Mouse (Mus musculus): ENCODE data around the gene Olfr987. TPM values are rescaled to one million over a fixed set of nuclear protein-coding genes. Genes with fewer than 3 reads are reported as not detected.
"Not testable (repeated sequence)": the region's sequence is repeated elsewhere in the genome, so short reads cannot be mapped to it uniquely, and the experiment has no call there.

Olfr987 gene
- polyA plus RNA-seq (2011; ENCODE audit: insufficient read depth, insufficient read length, low read depth, missing spikeins), result not detected in 2 replicates

DNA sequence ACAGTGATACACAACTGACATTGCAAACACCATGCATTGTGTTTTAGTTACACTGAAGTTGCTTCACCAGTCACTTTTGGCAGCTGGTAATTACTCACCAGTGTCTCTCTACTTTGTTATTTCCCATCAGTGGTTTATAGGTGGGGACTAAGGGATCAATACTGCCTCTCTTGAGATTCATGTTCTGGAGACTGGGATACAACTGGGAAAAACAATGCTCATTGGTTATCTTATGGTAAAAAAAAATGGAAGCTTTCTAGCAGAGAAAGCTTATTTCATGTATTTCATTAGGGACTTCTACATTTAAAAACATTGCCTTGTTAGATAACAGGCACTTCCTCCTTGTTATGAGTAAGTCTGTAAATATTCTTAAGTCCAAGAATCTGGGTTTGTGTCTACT, at the start of gene Olfr987:
Olfr987 (minus strand) TSS at position 101 of the 400 bp plus-strand sequence.
- H3K36me3 ChIP-seq (ENCODE audit: control insufficient read depth, insufficient read depth, low read length, poor library complexity, severe bottlenecking); H3K9ac ChIP-seq (ENCODE audit: low read depth, poor library complexity, severe bottlenecking); H3K27ac ChIP-seq (ENCODE audit: insufficient read depth, low read length); H3K9me3 ChIP-seq (replicated peaks; ENCODE audit: control insufficient read depth, insufficient read depth, low read length, poor library complexity, severe bottlenecking); H3K27me3 ChIP-seq (ENCODE audit: control insufficient read depth, insufficient read depth, low read length, poor library complexity, severe bottlenecking); H3K4me1 ChIP-seq (ENCODE audit: control insufficient read depth, insufficient read depth, low read length); H3K4me3 ChIP-seq (ENCODE audit: low read depth, low read length): not testable (repeated sequence)

DNA sequence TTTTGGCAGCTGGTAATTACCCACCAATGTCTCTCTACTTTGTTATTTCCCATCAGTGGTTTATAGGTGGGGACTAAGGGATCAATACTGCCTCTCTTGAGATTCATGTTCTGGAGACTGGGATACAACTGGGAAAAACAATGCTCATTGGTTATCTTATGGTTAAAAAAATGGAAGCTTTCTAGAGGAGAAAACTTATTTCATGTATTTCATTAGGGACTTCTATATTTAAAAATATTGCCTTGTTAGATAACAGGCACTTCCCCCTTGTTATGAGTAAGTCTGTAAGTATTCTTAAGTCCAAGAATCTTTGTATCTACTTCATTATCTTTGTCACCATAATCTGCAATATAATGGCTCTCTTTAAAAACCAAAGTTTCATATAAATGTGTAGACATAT, 24.0 kb upstream of the Olfr987 start, which contains the start of gene Olfr988:
Olfr988 (minus strand) TSS at position 101 of the 400 bp plus-strand sequence.
- H3K27me3 ChIP-seq (ENCODE audit: control insufficient read depth, insufficient read depth, low read length, poor library complexity, severe bottlenecking); H3K27ac ChIP-seq (ENCODE audit: insufficient read depth, low read length); H3K36me3 ChIP-seq (ENCODE audit: control insufficient read depth, insufficient read depth, low read length, poor library complexity, severe bottlenecking); H3K4me1 ChIP-seq (ENCODE audit: control insufficient read depth, insufficient read depth, low read length); H3K9me3 ChIP-seq (replicated peaks; ENCODE audit: control insufficient read depth, insufficient read depth, low read length, poor library complexity, severe bottlenecking); H3K4me3 ChIP-seq (ENCODE audit: low read depth, low read length); H3K9ac ChIP-seq (ENCODE audit: low read depth, poor library complexity, severe bottlenecking): not testable (repeated sequence)

DNA sequence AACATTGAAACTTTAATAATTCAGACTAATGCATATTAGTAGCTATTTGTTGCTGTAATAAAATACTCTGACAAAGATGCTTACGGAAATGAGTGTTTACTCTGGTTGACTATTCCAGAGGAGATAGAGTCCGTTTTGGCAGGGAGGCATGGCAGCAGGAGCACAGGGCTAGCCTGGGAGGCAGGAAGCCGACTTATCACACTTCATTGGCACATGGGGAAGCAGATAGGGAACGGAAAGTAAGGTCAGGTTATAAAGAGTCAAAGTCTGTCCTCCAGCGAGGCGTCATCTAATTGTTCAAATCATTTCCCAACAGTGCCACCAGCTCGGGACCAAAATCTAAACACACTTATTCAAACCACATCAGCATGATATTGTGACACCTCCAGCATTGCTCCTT, 857 bp upstream of the Olfr987 start:
- Histone ChIP-seq H3K4me1 (ENCODE audit: control insufficient read depth, insufficient read depth, low read length) (no peaks in the 10 kb centered on the region), H3K27me3 (ENCODE audit: control insufficient read depth, insufficient read depth, low read length, poor library complexity, severe bottlenecking) (no peaks in the 10 kb centered on the region), H3K36me3 (ENCODE audit: control insufficient read depth, insufficient read depth, low read length, poor library complexity, severe bottlenecking) (no peaks in the 10 kb centered on the region), H3K27ac (ENCODE audit: insufficient read depth, low read length) (no peak overlapping the region), H3K9ac (ENCODE audit: low read depth, poor library complexity, severe bottlenecking) (no peak overlapping the region), H3K9me3 (replicated peaks; ENCODE audit: control insufficient read depth, insufficient read depth, low read length, poor library complexity, severe bottlenecking) (no peaks in the 10 kb centered on the region), H3K4me3 (ENCODE audit: low read depth, low read length) (no peak overlapping the region)
- TF ChIP-seq POLR2A (IDR thresholded peaks at IDR 0.05; ENCODE audit: insufficient read depth, low read length), result no peak
- no peak for TF ChIP-seq CTCF (IDR thresholded peaks at IDR 0.05; ENCODE audit: low read depth, low read length)
- no peak for TF ChIP-seq EP300 (IDR thresholded peaks at IDR 0.05; ENCODE audit: insufficient read depth, low read depth, low read length)

DNA sequence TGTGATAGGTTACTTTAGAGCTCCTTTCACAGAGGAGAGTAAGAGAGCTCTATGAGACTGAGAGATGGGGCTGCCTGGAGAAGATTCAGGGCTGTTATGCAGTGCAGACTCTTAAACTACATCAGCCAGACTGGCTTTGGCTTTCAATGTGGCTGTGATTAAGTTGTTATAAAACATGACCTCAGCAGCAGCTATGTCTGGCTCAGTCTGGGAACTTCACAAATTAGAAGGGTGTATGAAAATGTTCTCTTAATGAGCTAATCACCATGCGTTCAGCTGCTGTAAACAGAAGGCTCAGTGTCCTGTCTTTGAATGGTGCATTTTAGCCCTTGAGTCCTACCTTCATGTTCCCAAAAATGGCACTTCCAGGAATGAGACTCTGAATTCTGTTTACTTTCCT, 20.0 kb downstream of the Olfr987 start:
- no peaks in the 10 kb centered on the region for H3K4me1 ChIP-seq (ENCODE audit: control insufficient read depth, insufficient read depth, low read length)
- H3K36me3 ChIP-seq (ENCODE audit: control insufficient read depth, insufficient read depth, low read length, poor library complexity, severe bottlenecking), result no peaks in the 10 kb centered on the region
- no peak overlapping the region for H3K9ac ChIP-seq (ENCODE audit: low read depth, poor library complexity, severe bottlenecking)
- no peak overlapping the region for H3K27ac ChIP-seq (ENCODE audit: insufficient read depth, low read length)
- H3K27me3 ChIP-seq (ENCODE audit: control insufficient read depth, insufficient read depth, low read length, poor library complexity, severe bottlenecking), result no peaks in the 10 kb centered on the region
- no peak overlapping the region for H3K4me3 ChIP-seq (ENCODE audit: low read depth, low read length)
- no peak for TF ChIP-seq POLR2A (IDR thresholded peaks at IDR 0.05; ENCODE audit: insufficient read depth, low read length)
- no peak for TF ChIP-seq CTCF (IDR thresholded peaks at IDR 0.05; ENCODE audit: low read depth, low read length)
- no peak for TF ChIP-seq EP300 (IDR thresholded peaks at IDR 0.05; ENCODE audit: insufficient read depth, low read depth, low read length)
- no peaks in the 10 kb centered on the region for H3K9me3 ChIP-seq (replicated peaks; ENCODE audit: control insufficient read depth, insufficient read depth, low read length, poor library complexity, severe bottlenecking)

DNA sequence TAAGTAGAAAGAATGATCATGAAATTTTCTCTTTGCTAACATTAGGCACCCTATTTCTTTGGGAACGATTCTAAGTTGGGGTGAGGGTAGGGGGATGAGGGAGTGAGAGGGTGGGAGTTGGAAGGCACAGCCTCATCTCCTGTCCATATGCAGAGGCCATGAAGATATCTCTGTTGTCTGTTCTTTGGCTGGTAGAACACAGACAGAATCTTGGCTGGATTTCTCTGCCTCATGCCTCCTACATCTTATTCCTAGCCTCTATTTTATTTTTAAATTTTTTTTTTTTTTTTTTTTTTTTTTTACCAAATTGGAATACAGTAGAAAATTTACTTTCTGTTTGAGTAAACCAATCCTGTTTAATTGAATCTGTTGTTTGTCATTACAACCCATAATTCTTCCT, 53.7 kb downstream of the Olfr987 start:
- Histone ChIP-seq H3K9ac (ENCODE audit: low read depth, poor library complexity, severe bottlenecking) (no peak overlapping the region), H3K36me3 (ENCODE audit: control insufficient read depth, insufficient read depth, low read length, poor library complexity, severe bottlenecking) (no peaks in the 10 kb centered on the region), H3K27me3 (ENCODE audit: control insufficient read depth, insufficient read depth, low read length, poor library complexity, severe bottlenecking) (no peaks in the 10 kb centered on the region), H3K27ac (ENCODE audit: insufficient read depth, low read length) (no peak overlapping the region), H3K4me1 (ENCODE audit: control insufficient read depth, insufficient read depth, low read length) (no peaks in the 10 kb centered on the region), H3K4me3 (ENCODE audit: low read depth, low read length) (no peak overlapping the region), H3K9me3 (replicated peaks; ENCODE audit: control insufficient read depth, insufficient read depth, low read length, poor library complexity, severe bottlenecking) (no peaks in the 10 kb centered on the region)
- TF ChIP-seq CTCF (IDR thresholded peaks at IDR 0.05; ENCODE audit: low read depth, low read length), result no peak
- no peak for TF ChIP-seq EP300 (IDR thresholded peaks at IDR 0.05; ENCODE audit: insufficient read depth, low read depth, low read length)
- no peak for TF ChIP-seq POLR2A (IDR thresholded peaks at IDR 0.05; ENCODE audit: insufficient read depth, low read length)

DNA sequence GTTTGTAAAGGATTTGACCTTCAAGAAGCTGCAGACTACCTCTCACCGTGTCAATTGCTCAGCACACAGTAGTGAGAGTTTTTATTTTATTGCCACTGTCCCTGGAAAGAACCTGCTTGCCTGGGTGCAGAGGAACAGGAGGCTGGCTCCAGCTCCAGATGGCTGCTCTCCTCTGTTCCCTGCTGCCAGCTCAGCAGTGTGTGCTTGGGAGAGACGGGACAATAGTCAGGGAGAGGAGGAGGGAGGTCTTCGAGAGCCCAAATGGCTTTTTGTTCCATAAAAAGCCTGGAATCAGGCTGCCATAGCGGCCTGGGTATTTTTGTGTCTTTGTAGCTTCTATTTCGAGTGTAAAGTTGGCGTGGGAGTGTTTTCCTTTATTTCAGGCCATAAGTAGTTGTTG, 54.5 kb downstream of the Olfr987 start:
- TF ChIP-seq CTCF (IDR thresholded peaks at IDR 0.05; ENCODE audit: low read depth, low read length), result no peak
- TF ChIP-seq EP300 (IDR thresholded peaks at IDR 0.05; ENCODE audit: insufficient read depth, low read depth, low read length), result no peak
- TF ChIP-seq POLR2A (IDR thresholded peaks at IDR 0.05; ENCODE audit: insufficient read depth, low read length), result no peak

More for the DNA sequence above, 54.5 kb downstream of the Olfr987 start:
- Histone ChIP-seq H3K27me3 (ENCODE audit: control insufficient read depth, insufficient read depth, low read length, poor library complexity, severe bottlenecking) (no peaks in the 10 kb centered on the region), H3K4me1 (ENCODE audit: control insufficient read depth, insufficient read depth, low read length) (no peaks in the 10 kb centered on the region), H3K9me3 (replicated peaks; ENCODE audit: control insufficient read depth, insufficient read depth, low read length, poor library complexity, severe bottlenecking) (no peaks in the 10 kb centered on the region), H3K4me3 (ENCODE audit: low read depth, low read length) (no peak overlapping the region), H3K27ac (ENCODE audit: insufficient read depth, low read length) (no peak overlapping the region), H3K9ac (ENCODE audit: low read depth, poor library complexity, severe bottlenecking) (no peak overlapping the region), H3K36me3 (ENCODE audit: control insufficient read depth, insufficient read depth, low read length, poor library complexity, severe bottlenecking) (no peaks in the 10 kb centered on the region)
